Mouse (Mus musculus) neural tube, embryonic 11.5 days (tissue): ENCODE measurements around the gene Uggt1. TPM values are rescaled to one million over a fixed set of nuclear protein-coding genes. Genes with fewer than 3 reads are reported as not detected.

Experiments used
- ATAC-seq: fragments of 200-750 bp; cut with Nextera tagmentation; 2 replicates; pipeline ENCODE4 v1.8.0; 2017; ENCODE audit warnings: moderate number of reproducible peaks, mild to moderate bottlenecking, moderate TSS enrichment, moderate library complexity; ENCODE audit not compliant: insufficient read depth, low FRiP score, low TSS enrichment
- DNase-seq: peaks from one replicate; pipeline ENCODE4 v3.0.0-alpha.2; 2015; ENCODE audit warnings: low spot score
- H3K27ac ChIP-seq: fragments of 300-500 bp; sonication (generic); 2 replicates; pipeline ENCODE4 v1.5.1; 2014; ENCODE audit warnings: low read depth, mild to moderate bottlenecking, low read length
- H3K27me3 ChIP-seq: fragments of 300-500 bp; sonication (generic); 2 replicates; pipeline ENCODE4 v1.6.1; 2014; ENCODE audit warnings: mild to moderate bottlenecking, low read length, mixed read lengths; ENCODE audit not compliant: control insufficient read depth, insufficient read depth
- H3K36me3 ChIP-seq: fragments of 300-500 bp; sonication (generic); 2 replicates; pipeline ENCODE4 v1.6.1; 2014; ENCODE audit warnings: mild to moderate bottlenecking, low read length, moderate library complexity, mixed read lengths; ENCODE audit not compliant: control insufficient read depth, insufficient read depth
- H3K4me1 ChIP-seq: fragments of 300-500 bp; sonication (generic); 2 replicates; pipeline ENCODE4 v1.6.1; 2014; ENCODE audit warnings: low read length, mixed read lengths; ENCODE audit not compliant: control insufficient read depth, insufficient read depth
- H3K4me2 ChIP-seq: fragments of 300-500 bp; sonication (generic); 2 replicates; pipeline ENCODE4 v1.6.1; 2014; ENCODE audit warnings: low read depth, mild to moderate bottlenecking, moderate library complexity
- H3K4me3 ChIP-seq: fragments of 300-500 bp; sonication (generic); 2 replicates; pipeline ENCODE4 v1.5.1; 2014; ENCODE audit warnings: low read depth, low read length
- H3K9ac ChIP-seq: fragments of 300-500 bp; sonication (generic); 2 replicates; pipeline ENCODE4 v1.6.1; 2014; ENCODE audit warnings: mild to moderate bottlenecking, low read length
- H3K9me3 ChIP-seq: fragments of 300-500 bp; sonication (generic); 2 replicates; pipeline ENCODE4 v1.6.1; 2016; ENCODE audit warnings: low read length; ENCODE audit not compliant: control insufficient read depth
- WGBS: fragments of 180-500 bp; shearing (Covaris S2); extraction: QIAGEN DNeasy Blood & Tissue Kit; methylation state at CpG from one replicate; pipeline ENCODE4 v1.1.7; 2014; 5-methylcytosine and 5-hydroxymethylcytosine counted together
- polyA plus RNA-seq: library from polyadenylated mRNA; unstranded; fragments of >200 nt; fragmentation: Nextera tagmentation; extraction: Ambion mirVana; gene quantifications from 2 replicates; pipeline ENCODE4 v1.2.1, GENCODE M21; 2014

Gene Uggt1
- polyA plus RNA-seq, 1 experiment from 2014 or later: 82.3 TPM

DNA sequence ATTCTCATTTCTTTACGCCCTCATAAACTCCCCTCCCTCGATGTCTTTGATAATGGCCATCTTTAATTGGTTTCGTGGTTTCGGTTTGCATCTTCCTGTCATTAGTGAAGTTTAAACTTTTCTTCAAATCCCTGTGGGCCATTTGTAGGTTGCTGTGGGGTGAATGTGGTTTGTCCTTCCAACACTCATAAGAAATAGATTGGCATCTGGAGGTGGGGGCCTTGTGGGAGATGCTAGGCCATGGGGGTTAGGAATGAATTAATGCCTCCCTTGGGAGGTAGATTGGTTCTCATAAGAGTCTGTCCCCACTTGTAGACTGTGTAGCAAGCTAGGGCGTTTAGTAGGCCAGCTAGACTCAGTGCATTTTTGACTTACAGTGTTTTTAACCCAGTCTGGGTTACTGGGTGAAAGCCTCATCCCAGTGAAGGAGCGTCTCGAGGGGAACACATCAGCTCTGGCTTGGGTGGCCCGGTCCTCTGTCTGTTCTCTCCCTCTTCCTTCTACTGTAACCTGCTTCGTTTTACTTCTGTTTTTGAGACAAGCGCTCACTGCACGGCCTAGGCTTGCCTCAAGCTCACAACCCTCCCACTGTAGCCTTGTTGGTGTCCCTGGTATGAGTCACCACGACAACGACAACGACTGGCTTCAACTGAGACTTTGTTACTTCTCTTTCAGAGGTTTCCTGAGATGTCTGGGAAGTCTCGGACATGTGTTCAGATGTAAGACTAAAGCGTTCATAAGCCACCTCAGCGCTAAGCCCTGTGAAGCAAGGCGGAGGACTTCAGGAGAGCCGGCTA lies 17.4 kb upstream of the Uggt1 start:
- no peak overlapping the region for H3K4me3 ChIP-seq
- 87% methylated on average over 19 of the region's 19 CpGs for WGBS

DNA sequence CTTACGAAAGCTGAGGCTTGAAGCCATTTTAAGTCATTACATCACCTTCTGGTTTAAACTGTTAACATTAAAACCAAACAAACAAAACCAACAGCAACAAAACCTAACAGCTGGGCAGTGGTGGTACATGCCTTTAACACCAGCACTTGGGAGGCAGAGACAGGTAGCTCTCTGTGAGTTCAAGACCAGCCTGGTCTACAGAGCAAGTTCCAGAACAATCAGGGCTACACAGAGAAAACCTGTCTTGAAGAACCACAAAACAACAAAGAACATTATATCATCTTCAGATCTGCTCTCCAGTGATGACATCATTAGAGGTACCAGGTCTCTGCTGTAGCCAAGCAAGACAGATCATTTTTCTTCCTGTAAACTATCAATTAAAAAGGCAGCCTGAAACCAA lies 15.9 kb upstream of the Uggt1 start:
- H3K36me3 ChIP-seq: no peaks in the 10 kb centered on the region
- H3K27me3 ChIP-seq: no peaks in the 10 kb centered on the region
- no peaks in the 10 kb centered on the region for H3K4me1 ChIP-seq
- no peak overlapping the region for H3K9ac ChIP-seq
- 91% methylated on average over 1 of the region's 1 CpGs for WGBS
- no peak for DNase-seq
- ATAC-seq: no peak
- H3K4me2 ChIP-seq: no peak overlapping the region
- H3K27ac ChIP-seq: no peak overlapping the region
- no peaks in the 10 kb centered on the region for H3K9me3 ChIP-seq
- H3K4me3 ChIP-seq: no peak overlapping the region

More for the DNA sequence above, 17.4 kb upstream of the Uggt1 start:
- Histone ChIP-seq H3K27me3 (no peaks in the 10 kb centered on the region), H3K9ac (no peak overlapping the region), H3K36me3 (no peaks in the 10 kb centered on the region), H3K4me1 (no peaks in the 10 kb centered on the region), H3K9me3 (no peaks in the 10 kb centered on the region), H3K4me2 (no peak overlapping the region), H3K27ac (no peak overlapping the region)
- DNase-seq (no peak), ATAC-seq (no peak)

DNA sequence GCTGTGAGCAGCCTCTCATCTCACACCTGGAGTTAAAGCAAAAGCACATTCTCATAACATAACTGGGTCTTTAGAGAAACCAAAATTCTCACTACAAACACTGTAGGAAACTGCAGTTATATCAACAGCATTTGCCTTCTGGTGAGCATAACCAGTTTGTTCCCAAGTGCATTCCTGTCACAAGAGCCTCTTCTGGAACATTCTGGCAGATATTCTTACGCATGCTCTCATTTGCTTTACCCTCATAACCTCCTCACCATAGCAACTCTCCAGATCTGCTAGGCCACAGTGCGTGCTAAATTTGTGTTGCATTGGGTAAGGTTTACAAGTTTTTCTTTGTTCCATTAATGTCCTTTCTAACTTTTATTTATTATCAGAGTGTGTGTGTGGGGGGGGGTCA lies 14.8 kb upstream of the Uggt1 start:
- no peak overlapping the region for H3K27ac ChIP-seq
- ATAC-seq (no peak), DNase-seq (no peak)
- H3K27me3 ChIP-seq: no peaks in the 10 kb centered on the region
- H3K9me3 ChIP-seq: no peaks in the 10 kb centered on the region
- no peak overlapping the region for H3K4me3 ChIP-seq
- no peaks in the 10 kb centered on the region; the same call in 1 of the 2 replicates for H3K4me1 ChIP-seq
- H3K36me3 ChIP-seq: no peaks in the 10 kb centered on the region
- H3K9ac ChIP-seq: no peak overlapping the region
- H3K4me2 ChIP-seq: no peak overlapping the region
- 96% methylated on average over 2 of the region's 2 CpGs for WGBS

DNA sequence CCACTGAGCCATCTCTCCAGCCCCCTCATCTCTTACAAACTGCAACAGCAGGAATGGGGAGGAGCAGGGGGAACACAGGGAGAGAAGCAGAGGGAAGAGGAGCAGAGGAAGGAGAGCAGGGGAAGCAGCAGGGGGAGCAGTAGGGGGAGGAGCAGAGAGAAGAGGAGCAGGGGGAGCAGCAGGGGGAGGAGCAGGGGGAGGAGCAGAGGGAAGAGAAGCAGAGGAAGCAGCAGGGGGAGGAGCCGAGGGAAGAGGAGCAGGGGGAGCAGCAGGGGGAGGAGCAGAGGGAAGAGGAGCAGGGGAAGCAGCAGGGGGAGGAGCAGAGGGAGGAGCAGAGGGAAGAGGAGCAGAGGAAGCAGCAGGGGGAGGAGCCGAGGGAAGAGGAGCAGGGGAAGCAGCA lies 14.1 kb upstream of the Uggt1 start:
- DNase-seq (no peak), ATAC-seq (no peak)
- Histone ChIP-seq H3K9me3 (no peaks in the 10 kb centered on the region), H3K27ac (no peak overlapping the region), H3K4me1 (no peaks in the 10 kb centered on the region; the same call in 1 of the 2 replicates), H3K27me3 (no peaks in the 10 kb centered on the region), H3K4me2 (no peak overlapping the region), H3K36me3 (no peaks in the 10 kb centered on the region), H3K4me3 (no peak overlapping the region), H3K9ac (no peak overlapping the region)
- WGBS: 62% methylated on average over 2 of the region's 2 CpGs

DNA sequence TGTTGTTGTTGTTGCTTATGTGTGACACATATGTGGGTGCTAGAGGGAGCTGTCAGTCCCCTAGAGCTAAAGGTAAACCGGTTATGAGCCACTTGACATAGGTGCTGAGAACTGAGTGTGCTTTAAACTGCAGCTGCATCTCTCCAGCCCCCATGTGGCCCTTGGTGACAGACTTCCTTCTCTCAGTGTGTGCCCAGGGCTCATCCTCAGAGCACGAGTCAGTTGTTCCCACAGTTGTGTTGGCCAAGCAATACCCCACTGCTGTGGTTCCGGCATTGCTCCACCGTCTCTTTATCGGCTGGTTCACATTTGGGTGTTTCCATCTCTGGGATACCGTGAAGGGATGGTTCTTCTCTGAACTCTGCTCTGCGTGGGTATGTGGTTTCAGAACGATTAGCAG lies 12.8 kb upstream of the Uggt1 start:
- no peak for DNase-seq
- Histone ChIP-seq H3K36me3 (no peaks in the 10 kb centered on the region), H3K4me1 (no peaks in the 10 kb centered on the region; the same call in 1 of the 2 replicates), H3K27ac (no peak overlapping the region), H3K9me3 (no peaks in the 10 kb centered on the region), H3K4me2 (no peak overlapping the region), H3K27me3 (no peaks in the 10 kb centered on the region), H3K9ac (no peak overlapping the region), H3K4me3 (no peak overlapping the region)
- no peak for ATAC-seq
- 92% methylated on average over 8 of the region's 8 CpGs for WGBS

DNA sequence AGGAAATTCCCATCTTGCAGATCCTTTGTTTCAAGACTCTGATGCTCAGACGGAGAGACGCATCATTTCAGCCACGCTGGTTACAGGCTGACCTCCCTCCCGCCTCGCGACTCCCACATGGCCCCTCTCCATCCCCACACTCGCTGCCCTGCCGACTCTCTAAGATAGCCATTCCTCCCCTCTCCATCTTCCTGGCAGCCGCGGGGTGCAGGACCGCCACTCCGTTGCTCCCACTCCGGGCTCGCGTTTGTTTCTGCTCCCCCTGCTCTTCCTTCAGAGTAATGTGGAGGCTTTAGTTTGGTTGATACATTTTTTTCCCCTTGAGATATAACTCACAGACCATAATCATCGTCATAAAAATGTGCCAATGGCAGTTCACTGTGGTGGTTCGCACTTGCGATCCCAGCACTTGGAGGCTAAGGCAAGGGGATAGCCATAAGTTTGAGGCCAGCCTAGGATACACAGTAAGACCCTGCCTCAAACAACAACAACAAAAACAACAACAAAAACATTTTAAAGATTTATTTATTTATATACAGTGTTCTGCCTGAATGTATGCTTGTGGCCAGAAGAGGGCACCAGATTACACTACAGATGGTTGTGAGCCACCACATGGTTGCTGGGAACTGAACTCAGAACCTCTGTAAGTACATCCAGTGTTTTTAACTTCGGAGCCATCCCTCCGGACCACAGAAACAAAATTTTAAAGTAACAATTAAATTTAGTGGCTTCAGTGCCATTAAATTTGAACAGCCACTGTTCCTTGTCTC lies 11.5 kb upstream of the Uggt1 start:
- no peak overlapping the region for H3K27ac ChIP-seq
- DNase-seq (no peak), ATAC-seq (no peak)
- H3K4me3 ChIP-seq: no peak overlapping the region
- H3K9me3 ChIP-seq: no peaks in the 10 kb centered on the region
- no peak overlapping the region for H3K9ac ChIP-seq
- H3K36me3 ChIP-seq: no peaks in the 10 kb centered on the region
- H3K4me2 ChIP-seq: no peak overlapping the region
- no peaks in the 10 kb centered on the region for H3K27me3 ChIP-seq
- 26% methylated on average over 20 of the region's 20 CpGs for WGBS
- H3K4me1 ChIP-seq: peaks cover 4% of the 10 kb centered on the region; the same call in 1 of the 2 replicates

DNA sequence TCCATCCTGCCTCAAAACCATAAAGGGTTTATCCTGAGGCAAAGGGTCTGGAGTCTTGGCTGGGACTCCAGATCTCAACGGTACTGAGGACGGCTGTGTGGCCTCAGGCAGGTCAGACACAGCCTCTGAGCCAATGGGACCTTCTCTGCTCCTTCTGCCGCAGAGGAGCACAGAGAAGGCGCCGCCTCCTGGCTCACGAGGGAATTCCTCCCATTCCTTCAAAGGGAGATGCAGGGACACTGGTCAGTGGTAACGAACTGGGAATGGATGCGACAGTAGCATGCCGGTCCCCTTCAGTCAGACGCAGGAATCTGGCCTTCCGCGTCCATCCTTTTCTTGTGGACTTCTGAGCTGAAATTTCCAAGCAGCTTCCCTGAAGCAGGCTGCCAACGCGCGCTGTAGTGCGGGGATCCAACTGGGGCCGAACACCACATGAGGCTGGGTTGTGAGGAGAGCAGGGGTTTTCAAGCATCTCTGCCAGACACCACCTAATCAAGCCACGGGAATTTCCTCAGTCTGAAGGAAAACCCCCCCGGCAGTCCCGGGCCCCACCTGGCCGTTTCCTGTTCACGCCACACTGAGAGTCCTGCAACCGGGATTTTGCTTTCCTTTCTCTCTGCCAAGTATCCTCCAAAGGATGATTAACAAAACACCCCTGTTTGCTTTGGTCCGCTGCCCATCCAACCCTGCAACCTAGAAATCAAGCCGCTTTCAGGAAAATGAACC lies 10.3 kb upstream of the Uggt1 start:
- Histone ChIP-seq H3K4me2 (peak overlapping the region; percentile 38), H3K27me3 (no peaks in the 10 kb centered on the region), H3K36me3 (no peaks in the 10 kb centered on the region), H3K4me1 (peaks cover 4% of the 10 kb centered on the region; the same call in 1 of the 2 replicates), H3K9me3 (no peaks in the 10 kb centered on the region), H3K4me3 (peak overlapping the region; percentile 10; the same call in 1 of the 2 replicates), H3K27ac (no peak overlapping the region), H3K9ac (peak overlapping the region; percentile 18; the same call in 1 of the 2 replicates)
- 8% methylated on average over 25 of the region's 25 CpGs for WGBS
- DNase-seq: peak; percentile 66
- no peak; the same call in 1 of the 2 replicates for ATAC-seq

DNA sequence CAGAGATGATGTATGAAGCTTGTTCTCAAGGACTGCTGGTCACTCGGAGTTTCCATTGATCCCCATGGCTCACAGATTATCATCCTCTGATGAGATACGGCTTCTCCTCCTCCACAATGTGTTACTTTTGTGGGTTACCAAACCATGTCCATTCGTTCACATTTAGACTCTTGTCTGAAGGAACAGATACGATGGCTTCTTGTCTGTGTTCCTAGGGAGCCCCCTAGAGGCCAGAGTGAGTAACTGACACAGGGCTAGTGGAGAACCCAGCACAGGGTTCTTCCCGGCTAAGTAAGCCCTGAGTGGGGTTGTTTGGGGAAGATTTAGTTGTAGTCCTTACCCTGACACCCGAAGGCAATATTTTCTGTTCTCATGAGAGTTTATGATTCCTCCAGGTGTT lies 8.3 kb upstream of the Uggt1 start:
- ATAC-seq: peak; percentile 69
- 12% methylated on average over 6 of the region's 6 CpGs for WGBS
- Histone ChIP-seq H3K9me3 (no peaks in the 10 kb centered on the region), H3K4me1 (peaks cover 4% of the 10 kb centered on the region; the same call in 1 of the 2 replicates), H3K27me3 (no peaks in the 10 kb centered on the region), H3K4me2 (no peak overlapping the region), H3K9ac (no peak overlapping the region), H3K36me3 (no peaks in the 10 kb centered on the region), H3K4me3 (no peak overlapping the region), H3K27ac (no peak overlapping the region)
- peak; percentile 70 for DNase-seq
